Mouse (Mus musculus) frontal cortex, postnatal 25 days (tissue): Measurements from ENCODE around the gene Tlr6.

Experiments used
- DNase-seq, 2 experiments: peaks; one replicate each; pipeline ENCODE4 v3.0.0; 2022; ENCODE audit warnings: low spot score in 2 of 2

The Tlr6 gene

DNA sequence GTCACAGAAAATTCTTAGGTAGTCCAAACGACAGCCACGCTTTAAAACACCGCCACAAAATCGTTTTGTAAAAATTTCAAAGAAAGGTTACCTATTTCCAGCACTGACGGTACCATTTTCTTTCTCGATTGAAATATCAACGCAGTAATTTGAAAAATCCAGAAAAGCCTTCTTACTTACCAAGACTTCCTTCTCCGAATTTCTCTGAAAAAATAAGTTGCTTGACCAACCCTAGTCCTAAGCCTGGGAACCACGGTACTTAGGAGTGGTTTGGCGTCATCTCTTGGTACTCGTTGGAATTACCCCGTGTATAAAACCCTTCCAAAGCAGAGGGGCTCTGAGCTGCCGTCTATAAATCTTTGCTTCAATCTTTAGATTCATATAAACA, at the start of gene Tlr6:
Tlr6 (minus strand) TSS at position 255 of the 388 bp plus-strand sequence.
- DNase-seq: peak; percentile 31 to 32

DNA sequence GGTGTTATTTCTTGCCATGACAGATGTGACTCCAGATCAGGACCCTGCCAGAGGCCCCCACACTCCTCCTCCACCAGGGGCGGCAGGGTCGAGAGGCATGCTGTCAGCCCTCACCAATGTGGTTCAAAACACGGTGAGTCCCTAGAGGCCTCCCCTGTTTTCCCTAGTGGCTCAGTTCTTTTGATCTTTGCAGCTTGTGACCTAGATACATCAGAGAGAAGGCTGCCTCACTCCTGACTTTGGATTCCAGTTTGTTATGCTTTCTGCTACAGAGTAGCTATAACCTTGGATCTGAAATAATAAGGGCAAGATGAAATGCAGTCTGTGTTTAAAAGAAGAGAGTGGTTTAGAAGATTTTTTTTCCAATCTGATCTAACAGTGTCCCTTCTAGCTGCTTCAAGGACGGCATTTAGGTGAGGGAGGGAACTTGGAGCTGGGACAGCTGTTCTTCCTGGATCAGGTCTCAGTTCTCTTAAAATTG, 46.2 kb upstream of the Tlr6 start:
- DNase-seq: no peak

DNA sequence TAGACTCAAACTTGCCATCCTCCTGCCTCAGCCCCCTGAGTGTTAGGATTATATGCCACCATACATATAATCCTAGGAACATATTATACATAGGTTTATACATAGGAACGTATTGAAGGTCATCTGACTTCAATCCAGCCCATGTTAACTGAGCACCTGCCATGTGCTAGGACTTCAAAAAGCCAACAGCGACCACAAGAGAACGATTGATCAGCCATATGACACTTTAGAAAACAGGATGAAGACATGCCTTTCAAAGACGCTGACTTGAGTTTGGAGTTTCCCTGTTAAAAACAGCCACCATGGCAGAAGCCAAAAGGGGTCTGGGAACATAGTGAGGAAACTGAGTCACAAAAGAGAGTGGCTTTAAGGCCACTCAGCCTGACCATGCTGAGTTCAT, 45.4 kb upstream of the Tlr6 start:
- no peak for DNase-seq

DNA sequence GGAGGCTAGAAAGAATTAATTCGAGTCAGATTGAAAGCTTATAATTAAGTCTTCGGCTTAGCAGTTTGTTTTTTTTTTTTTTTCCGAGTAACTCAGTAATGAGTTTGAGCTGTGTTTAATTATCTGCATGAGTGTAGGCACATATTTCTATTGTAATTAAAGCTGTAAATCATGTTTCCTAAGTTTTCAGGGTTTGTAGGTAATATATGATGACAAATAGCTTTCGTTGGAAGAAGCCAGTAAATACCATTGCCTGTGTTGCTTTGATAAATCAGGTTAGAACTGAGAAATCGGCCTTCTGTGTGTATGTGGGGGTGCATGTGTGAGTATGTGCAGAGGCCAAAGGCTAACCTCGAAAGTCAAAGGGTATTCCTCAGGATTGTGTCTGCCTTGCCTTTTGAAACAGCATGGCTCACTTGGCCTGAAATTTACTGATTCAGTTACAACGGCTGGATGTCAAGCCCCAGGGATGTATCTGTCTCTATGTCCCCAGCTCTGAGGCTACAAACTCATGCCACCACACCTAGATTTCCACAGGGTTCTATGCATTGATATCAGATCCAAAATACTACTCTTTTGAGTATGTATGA, 44.1 kb upstream of the Tlr6 start:
- DNase-seq: no peak

DNA sequence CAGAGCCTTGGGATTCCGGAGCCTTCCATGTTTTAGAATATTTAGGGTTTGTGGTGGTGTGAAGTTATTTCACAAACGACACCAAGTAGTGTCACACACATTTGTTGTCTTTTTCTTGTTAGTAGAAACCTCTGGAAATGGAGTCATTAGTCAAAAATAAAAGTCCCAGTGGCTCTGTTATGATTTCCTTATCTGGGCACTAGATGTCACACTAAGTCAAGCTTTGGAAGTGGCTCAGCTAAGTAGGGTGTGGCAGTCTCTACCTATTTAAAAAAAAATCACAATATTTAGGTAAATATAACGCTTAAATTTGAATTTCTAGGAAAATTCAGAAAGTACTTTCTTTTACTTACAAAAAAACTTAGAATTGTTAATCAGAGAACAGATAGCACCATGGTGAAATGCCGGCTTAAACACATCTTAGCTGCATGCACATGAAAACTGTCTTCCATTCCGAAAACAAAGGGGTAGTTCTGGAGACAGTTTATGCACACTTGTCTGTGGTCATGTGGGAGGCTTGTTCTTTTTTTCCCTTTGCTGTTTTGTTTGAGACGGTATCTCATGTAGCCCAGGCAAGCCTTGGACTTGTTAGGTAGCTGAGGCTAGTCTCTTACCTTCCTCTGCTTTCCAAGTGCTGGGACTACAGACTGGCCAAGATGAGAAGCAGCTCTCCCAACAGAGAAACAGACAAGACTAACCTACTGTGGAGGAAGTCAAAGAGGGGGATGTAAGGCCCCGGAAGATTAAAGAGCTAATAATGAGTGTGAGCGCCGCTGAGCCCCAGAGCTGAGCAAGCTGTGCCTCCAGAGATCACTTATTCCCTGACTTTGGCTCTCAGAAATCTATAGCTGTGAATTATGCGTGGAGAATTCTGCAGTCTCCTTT, 43.3 kb upstream of the Tlr6 start:
- DNase-seq: no peak

DNA sequence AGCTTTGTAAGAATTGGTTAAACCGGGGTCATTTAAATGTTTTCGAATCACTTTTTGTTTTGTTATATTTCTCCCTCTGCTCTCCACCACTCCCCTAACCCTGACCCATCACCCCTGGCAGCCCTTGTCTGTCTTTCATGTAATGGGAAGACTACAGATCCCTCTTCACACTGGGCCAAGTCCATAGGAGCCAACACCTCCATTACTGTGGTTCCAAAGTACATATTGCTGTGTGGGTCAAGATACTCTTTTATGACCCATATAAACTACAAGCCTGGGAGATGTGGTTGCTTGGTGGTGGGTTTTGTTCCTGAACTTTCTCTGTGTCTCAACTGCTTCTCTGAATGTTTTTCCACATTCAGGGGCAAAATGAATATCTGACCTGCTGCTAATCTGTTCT, 35.5 kb upstream of the Tlr6 start:
- no peak for DNase-seq

DNA sequence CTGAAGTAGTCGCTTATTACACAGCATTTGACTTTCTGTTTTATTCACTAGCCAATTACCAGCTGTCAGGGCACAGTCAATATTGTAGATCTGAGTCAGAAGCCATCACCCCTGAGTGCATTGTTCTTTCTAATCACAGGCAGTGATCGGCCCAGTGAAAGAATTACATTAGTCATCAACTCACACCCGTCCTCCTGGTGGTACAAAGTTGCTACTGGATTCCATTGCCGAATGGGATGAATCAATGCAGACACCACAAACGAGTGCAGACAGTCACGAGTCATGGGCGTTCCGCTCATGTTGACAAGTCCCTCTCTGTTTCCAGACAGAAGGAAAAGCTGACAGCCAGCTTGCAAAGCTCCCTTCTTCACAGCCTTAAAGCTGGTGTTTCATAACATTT, 32.6 kb upstream of the Tlr6 start:
- DNase-seq: no peak

DNA sequence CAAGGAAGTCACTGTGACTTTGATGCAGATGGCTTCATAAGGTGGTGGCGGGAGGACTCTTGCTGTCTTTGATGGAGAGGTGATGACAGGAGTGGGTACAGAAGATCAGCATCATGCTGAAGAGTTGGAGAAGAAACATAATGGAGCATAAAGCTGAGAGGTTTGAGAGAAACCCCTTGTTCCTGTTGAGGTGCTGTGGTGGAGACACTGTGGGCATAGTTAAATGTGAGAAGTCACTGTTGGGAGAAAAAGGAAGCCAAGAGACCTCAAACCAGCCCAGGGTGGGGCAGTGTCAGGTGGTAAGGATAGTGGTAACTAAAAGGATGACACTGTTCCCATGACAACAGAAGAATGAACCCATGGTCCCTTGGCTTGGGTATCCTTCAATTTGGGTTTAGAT, 30.0 kb upstream of the Tlr6 start:
- DNase-seq: no peak

DNA sequence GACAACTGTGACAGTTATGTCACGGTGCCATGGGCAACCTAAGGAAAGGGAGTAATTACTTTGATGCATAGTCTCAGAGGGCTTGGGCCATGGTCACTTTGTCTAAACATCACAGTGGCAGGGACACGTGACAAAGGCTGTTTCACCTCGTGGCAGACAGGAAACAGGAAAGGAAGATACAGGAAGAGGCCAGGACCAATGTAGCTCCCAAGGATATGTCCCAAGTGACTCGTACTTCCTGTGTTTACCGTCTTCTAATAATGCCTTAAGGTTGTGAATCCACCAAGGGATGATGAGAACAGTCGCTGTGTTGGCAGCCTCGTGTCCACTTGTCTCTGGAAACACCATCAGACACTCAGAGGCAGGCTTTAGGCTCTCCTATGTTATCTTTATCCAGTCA, 26.1 kb upstream of the Tlr6 start:
- DNase-seq: no peak

DNA sequence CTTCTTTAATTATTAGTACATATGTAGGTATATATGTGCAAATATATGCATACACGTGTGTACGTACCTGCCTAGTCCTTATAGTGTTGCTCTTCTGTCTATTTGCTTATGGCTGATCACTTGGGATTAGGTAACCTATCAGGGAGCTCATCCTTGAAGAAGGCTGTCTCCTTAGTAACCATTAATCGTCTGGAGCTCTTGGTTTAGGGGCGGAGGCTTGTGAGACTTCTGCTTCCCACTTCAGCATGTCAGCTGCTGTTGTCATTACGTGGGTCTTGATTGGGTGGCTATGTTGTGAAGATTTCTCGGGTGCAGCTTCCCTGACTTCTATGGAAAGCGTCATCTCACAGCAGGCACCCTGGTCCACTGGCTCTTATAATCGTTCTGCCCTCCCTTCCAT, 17.2 kb upstream of the Tlr6 start:
- DNase-seq: no peak

DNA sequence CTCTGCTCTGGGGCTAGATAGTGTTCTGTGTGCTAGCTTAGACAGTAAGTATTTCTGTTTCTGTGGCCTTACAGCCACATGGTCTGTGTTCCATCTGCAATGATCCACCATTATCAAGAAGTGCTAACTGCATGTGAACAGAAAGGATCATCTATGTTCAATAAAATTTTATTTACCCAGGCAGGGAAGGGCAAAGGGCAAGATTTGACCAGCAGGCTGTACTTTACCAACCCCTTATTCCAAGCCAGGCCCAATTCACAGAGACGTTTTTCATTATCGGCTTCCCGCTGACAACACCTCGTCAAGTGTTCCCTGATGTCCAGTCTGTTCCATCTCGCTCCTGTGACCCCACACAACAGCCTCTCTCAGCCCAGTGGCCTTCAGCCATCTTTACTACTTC, 15.2 kb upstream of the Tlr6 start:
- DNase-seq: no peak

DNA sequence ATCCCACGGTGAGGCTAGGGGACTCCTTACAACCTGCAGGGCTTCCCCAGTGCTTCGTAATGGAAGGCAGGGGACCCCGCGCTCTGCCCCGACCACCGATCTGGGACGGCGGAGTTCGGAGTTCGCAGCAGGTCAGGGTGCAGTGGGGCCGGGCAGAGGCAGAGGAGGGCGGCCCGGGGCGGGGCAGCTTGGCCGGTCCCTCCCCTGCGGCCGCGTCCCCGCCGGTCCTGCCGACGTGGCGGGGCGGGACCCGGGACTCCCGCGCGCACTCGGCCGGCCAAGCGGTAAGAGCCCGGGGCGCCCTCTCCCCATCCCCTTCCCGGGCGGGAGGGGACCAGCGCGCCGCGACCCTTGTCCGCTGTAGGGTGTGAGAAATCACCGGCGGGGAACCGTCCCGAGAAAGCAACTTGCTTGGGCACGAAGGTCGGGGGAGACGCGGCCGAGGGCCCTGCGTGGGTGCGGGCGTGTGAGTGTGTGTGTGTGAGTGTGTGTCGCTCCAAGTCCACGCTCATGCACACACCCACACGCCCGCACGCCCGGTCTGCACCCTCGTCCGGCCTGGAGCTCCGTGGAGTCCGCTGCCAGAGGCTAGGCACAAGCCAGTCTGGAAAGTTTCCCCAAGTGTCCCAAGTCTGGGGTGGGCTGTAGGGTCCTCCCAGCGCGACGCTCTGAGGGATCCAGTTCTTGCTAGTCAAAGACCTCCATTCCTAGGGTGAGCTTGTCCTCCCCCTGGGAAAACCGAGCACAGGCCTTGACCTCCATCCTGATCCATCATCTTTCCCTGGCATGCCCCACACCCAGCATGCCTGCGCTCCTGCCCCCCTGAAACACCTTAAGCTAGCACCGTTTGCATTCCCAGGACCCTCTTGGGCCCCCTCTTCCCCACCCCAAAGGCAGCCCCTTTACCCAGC, 10.2 kb upstream of the Tlr6 start, which contains the start of gene Fam114a1:
Fam114a1 (plus strand) TSS at position 211 of the 911 bp plus-strand sequence.
- DNase-seq: peak in 1 of 2 experiments; percentile 21

DNA sequence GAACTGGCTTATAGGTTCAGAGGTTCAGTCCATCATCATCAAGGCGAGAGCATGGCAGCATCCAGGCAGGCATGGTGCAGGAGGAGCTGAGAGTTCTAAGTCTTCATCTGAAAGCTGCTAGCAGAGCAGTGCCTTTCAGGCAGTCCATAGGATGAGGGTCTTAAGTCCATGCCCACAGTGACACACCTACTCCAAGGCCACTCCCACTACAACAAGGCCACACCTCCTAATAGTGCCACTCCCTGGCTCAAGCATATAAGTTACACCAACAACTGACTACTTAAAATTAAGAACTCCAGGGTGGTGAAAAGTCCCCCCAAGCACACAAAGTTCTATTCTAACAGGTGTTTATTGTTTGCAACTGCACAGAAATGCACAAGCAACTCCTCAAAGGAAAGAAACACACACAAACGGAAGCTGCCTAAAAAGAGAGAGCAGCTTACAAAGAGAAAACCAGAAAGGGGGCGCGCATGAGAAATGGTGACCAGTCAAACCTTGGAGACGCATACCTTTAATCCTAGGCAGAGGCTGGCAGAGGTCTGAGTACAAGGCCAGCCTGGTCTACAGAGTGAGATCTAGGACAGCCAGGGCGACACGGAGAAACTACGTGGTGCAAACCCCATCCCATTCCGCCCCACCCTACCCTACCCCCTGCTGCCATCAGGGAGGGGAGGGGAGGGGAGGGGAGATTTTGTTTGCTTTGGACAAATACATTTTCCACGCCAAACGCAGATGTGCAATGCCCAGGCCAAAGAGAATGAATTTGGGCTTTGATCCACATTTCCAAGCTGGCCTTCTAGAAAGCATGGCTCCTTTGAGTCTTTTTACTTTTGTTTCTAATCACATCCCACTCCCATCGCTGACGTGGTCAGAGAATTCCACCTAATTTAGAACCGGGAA, 9.3 kb upstream of the Tlr6 start:
- no peak for DNase-seq

DNA sequence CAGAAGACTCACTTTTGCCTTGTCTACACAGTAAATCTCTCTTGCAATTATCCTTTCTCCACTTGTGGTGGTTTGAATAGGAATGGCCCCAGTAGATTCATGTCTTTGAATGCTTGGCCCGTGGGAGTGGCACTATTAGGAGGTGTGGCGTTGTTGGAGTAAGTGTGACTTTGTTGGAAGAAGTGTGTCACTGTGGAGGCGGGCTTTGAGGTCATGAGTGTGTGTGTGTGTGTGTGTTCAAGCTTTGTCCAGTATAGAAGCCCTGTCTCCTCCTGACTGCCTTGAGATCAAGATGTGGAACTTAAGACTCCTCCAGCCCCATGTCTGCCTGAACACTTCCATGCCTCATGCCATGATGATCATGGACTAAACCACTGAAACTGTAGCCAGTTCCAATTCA, 3.8 kb upstream of the Tlr6 start:
- DNase-seq: no peak

DNA sequence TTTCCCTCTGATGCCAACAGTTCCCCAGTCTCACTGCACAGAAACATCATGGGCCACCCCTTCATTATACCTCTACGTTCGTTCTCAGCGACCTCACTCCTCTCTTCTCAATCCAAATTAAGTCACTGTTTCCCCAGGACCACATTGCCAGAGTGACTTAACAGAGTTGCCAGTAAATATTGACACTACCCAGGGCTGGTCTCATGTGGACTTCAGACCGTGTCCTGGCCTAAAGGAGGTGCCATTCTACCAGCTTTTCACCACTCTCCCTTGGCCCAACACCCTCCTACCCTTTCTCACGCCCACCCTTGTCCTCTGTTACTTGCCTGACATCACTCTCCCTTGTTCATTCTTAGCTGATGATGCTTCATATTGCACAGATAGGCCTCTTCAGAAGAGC, 3.4 kb upstream of the Tlr6 start:
- no peak for DNase-seq

DNA sequence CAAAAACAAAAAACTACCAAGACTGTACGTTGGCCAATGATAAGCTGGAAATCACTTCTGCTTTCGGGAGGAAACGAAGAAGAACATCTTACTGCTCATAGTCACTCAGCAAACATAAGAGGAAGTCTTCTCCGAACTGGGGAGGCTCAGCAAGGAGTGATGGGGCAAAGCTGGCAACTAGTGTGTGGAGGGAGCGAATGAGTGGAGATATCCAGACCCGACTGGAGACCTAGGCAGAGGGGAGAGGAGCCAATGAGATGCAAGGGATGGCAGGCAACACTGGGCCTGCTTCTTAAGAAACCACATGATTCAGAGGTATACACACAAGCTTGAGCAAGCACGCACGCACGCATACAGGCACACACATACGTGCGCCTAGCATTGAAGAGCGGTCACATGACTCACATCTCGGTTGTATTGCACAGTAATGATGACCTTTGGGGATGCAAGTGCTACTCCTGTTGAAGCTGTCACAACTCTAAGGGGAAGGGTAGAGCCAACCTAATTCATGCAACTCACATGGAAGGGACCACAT, 1.0 kb upstream of the Tlr6 start:
- no peak for DNase-seq

DNA sequence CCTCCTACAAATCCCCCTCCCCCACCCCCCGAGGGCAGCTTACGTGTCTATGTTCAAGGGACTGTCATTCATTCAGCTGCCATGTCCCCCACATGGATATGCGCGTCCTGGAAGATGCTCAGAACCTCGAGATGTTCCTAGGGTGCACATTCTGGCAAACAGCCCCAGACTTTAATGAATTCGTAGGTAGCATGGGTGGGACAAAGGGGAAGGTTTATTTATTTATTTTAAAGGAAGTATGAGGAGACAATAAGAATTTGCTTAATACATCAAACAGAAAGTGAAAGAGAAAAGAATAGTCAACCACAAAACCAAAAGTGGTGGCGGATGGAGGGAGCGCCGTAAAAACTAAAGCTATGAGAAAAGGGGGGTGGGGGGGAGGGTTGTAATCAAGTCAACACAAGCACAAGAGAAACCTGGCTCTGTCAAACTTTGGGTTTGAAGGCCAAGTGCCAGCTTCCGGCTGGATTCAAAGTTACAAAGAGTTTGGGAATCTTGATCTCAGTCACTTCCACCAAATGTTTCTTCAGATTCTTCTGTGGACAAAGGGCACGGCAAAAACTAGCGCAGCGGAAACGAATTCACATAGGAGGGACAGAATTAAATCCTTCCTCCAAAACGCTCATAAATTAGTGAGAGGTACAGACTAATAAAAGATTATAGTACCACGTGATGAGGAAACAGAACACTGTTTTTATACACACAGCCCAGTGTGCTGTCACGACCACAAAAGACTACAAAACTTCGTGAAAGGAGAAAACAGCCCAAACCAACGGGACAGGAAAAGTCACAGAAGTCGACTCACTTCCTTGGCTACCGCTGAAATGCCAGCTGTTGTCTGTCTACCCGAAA, 680 bp downstream of the Tlr6 start:
- no peak for DNase-seq

DNA sequence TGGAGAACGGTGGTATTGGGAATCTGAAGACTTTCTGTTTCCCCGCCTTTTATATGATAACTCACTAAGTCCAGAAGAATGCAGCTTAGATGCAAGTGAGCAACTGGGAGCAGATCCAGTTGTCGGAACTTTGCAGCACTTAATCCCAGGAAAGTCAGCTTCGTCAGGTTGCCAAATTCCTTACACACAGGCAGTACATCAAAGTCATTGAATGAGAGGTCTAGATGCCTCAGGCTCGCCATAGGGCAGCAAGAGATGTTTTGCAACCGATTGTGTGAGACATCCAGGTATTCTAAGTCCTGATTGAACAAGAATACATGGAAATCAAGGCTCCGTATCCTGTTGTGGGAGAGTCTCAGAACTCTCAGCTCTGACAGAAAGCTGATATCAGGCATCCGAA, 5.0 kb downstream of the Tlr6 start:
- DNase-seq: no peak

DNA sequence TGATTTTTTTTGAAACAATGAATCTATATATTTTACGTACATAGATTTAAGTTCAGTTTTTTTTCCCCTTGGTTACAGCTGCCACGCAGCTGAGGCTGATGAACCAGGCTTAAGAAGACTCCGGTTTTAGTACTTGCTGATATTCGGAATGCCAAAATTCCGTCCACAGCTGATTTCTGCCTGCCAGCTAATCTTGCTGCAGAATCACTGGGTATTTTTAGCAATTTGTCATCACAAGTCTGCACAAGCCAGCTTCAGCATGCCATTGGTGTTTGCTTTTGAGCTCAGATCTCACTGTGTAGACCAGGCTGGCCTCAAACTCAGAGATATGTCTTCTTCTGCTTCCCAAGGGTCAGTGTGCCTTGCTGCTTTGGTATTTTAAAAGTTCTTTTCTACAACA, 8.4 kb downstream of the Tlr6 start:
- no peak for DNase-seq

DNA sequence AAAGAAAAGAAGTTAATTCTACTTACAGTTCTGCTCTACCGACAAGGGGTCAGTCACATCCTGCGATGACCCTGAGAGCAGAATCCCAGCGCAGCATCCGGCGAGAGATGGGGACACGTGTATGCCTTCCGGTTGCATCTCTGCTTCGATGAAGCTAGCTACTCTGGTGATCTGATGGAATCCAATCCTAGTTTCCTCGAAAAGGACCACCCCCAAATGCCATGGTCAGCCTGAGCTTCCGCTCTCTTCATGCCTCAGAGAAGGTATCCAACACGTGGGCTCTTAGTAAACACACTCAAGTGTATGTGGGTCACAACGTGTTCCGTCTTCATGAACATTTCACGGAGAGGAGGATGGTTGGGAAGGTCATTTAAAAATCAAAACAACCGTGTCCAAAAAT, 27.1 kb downstream of the Tlr6 start:
- DNase-seq: no peak
